Mouse (Mus musculus): ENCODE measurements around the gene Vsig2. TPM values are rescaled to one million over a fixed set of nuclear protein-coding genes. Genes with fewer than 3 reads are reported as not detected.

The Vsig2 gene
- polyA plus RNA-seq, 1 experiment from 2014 or later = 6.1 TPM

DNA sequence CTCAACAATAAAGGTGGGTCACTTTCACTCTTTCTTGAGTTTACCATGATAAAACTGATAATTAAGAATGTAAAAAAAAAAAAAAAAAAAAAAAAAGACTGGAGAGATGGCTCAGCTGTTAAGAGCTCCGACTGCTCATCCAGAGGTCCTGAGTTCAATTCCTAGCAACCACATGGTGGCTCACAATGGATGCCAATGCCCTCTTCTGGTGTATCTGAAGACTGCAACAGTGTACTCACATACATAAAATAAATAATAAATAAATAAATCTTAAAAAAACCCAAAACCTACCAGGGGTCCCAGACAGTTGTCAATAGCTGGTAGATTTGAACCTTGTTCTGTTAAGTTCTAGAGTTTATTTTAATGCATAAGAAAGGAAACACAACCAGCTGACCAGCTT is 7.8 kb downstream of the Vsig2 start:
- H3K9ac ChIP-seq (ENCODE audit: low read depth, low read length) = no peak overlapping the region
- H3K36me3 ChIP-seq (ENCODE audit: control insufficient read depth, insufficient read depth) = no peaks in the 10 kb centered on the region
- H3K27ac ChIP-seq (ENCODE audit: low read depth, low read length) = no peak overlapping the region
- WGBS = 91% methylated on average over 1 of the region's 1 CpGs
- ATAC-seq = no peak
- no peaks in the 10 kb centered on the region for H3K9me3 ChIP-seq (ENCODE audit: control insufficient read depth)
- peak; percentile 37 for TF ChIP-seq CTCF (IDR thresholded peaks at IDR 0.05; ENCODE audit: low read depth)
- no peak overlapping the region for H3K4me2 ChIP-seq (replicated peaks; ENCODE audit: low read depth)
- 0 out of 2 replicates have a peak, but pooled peaks cover 4% of the 10 kb centered on the region for H3K4me1 ChIP-seq (replicated peaks; ENCODE audit: control insufficient read depth, insufficient read depth, low read length)
- peaks cover 29% of the 10 kb centered on the region for H3K27me3 ChIP-seq (replicated peaks; ENCODE audit: control insufficient read depth, insufficient read depth, low read length)
- no peak overlapping the region for H3K4me3 ChIP-seq (ENCODE audit: low read depth, low read length)

DNA sequence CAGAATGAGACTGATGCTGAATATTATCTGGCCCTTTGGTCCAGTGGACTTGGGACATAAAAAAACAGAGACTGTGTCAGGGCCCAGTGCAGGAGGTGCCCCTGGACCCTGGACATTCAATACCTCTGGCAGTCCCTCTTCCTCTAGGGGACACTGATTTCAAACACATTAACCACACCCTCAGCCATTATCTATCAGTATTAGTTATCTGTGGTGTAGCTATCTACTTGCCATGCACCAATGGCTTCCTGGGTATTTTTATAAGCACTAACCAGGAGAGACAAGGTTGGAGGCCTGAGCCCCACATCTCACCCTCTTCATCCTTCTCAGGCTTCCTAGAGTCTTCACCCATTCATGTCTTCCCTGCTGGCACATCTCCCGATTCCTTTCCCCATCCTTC is 11.4 kb downstream of the Vsig2 start:
- no peak for TF ChIP-seq CTCF (IDR thresholded peaks at IDR 0.05; ENCODE audit: low read depth)
- ATAC-seq = no peak
- H3K4me3 ChIP-seq (ENCODE audit: low read depth, low read length) = no peak overlapping the region
- no peak overlapping the region for H3K9ac ChIP-seq (ENCODE audit: low read depth, low read length)
- WGBS = 58% methylated on average over 1 of the region's 1 CpGs
- no peaks in the 10 kb centered on the region for H3K9me3 ChIP-seq (ENCODE audit: control insufficient read depth)
- no peak overlapping the region for H3K4me2 ChIP-seq (replicated peaks; ENCODE audit: low read depth)
- no peak overlapping the region for H3K27ac ChIP-seq (ENCODE audit: low read depth, low read length)
- H3K27me3 ChIP-seq (replicated peaks; ENCODE audit: control insufficient read depth, insufficient read depth, low read length) = peaks cover 41% of the 10 kb centered on the region
- H3K36me3 ChIP-seq (ENCODE audit: control insufficient read depth, insufficient read depth) = no peaks in the 10 kb centered on the region
- H3K4me1 ChIP-seq (replicated peaks; ENCODE audit: control insufficient read depth, insufficient read depth, low read length) = 0 out of 2 replicates have a peak, but pooled peaks cover 4% of the 10 kb centered on the region

DNA sequence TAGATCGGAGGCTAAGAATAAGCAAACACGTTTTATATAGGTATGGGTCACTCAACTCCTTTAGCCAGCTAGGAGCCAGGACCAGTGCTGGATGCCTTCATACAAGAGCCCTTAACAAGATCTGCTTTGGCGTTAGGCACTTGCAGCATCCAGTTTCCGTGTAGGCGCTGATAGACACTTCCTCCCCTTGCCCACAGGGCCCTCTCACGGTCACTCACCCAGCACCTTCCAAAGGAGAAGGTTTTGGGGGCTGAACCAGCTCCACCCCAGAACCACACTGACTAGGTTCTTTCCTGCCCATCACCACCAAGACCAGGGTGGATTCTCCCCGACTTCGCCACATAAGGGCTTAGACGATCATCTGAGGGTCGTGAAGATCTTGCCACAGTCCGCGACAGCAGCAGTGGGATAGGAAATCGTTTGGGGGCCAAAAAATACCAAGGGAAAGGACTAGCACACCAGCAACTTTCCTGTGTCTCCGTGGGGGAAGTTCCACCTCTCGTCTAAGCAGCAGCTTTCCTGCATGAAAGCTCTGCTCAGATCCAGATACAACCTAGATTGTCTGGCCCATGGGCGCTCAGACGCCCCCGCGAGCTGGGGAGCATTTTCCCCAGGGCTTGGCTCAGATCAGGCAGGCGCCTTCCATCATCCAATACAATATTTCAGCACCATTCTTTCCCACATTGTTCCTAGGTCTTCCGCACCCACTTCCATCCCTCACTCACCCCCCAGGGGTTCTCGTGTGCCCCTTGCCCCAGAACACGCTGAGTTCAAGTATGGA is 12.9 kb downstream of the Vsig2 start:
- Histone ChIP-seq H3K36me3 (ENCODE audit: control insufficient read depth, insufficient read depth) (no peaks in the 10 kb centered on the region), H3K4me3 (ENCODE audit: low read depth, low read length) (peak overlapping the region; percentile 34), H3K9ac (ENCODE audit: low read depth, low read length) (no peak overlapping the region), H3K4me2 (replicated peaks; ENCODE audit: low read depth) (peak overlapping the region; percentile 65), H3K4me1 (replicated peaks; ENCODE audit: control insufficient read depth, insufficient read depth, low read length) (0 out of 2 replicates have a peak, but pooled peaks cover 4% of the 10 kb centered on the region), H3K27me3 (replicated peaks; ENCODE audit: control insufficient read depth, insufficient read depth, low read length) (peaks cover 28% of the 10 kb centered on the region), H3K27ac (ENCODE audit: low read depth, low read length) (no peak overlapping the region), H3K9me3 (ENCODE audit: control insufficient read depth) (no peaks in the 10 kb centered on the region)
- 3% methylated on average over 23 of the region's 23 CpGs for WGBS
- no peak for TF ChIP-seq CTCF (IDR thresholded peaks at IDR 0.05; ENCODE audit: low read depth)
- ATAC-seq = 0 out of 2 replicates have a peak, but pooled peaks have one; percentile 28

DNA sequence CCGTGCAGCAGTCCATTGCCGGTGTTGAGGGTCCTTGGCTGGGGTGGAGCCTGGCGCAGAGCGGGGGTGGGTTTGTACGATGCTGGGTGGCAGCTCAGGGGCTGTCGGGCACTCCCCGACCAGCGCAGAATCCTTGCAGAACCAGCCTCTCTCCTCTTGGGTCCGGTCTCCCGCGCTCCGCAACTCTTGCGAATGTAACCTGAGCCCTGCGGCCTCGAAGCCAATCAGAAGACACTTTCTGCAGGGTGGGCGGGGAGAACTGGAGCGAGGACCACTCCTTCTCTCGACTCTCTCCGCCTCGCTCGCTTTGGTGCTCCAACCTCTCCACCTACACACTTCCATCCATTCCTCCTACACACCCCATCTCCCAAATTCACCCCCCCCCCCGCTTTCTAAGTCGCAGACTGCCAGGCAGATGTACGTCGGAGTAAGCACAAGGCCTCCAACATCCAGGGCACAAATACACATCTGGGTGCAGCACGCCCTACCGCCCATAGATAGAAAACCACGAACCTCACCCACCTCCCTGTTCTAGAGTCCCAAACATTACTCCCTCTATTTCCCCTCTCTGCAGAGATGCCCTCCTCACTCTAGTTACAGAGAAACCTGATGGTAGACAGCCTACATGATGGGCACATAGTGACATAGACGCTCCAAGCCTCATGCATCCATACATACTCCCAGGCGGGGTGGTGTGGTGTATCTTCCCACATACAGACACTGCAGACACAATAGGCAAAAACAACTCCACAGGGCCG is 13.7 kb downstream of the Vsig2 start, which contains the start of gene Nrgn:
Gene Nrgn, minus strand, starts transcription at position 369 of the 758 bp plus-strand sequence.
- WGBS = 4% methylated on average over 31 of the region's 31 CpGs
- Histone ChIP-seq H3K9me3 (ENCODE audit: control insufficient read depth) (no peaks in the 10 kb centered on the region), H3K4me2 (replicated peaks; ENCODE audit: low read depth) (peak within 1 kb of the TSS; percentile 65), H3K4me3 (ENCODE audit: low read depth, low read length) (peak within 1 kb of the TSS; percentile 34), H3K4me1 (replicated peaks; ENCODE audit: control insufficient read depth, insufficient read depth, low read length) (0 out of 2 replicates have a peak, but pooled peaks cover 4% of the 10 kb centered on the region), H3K36me3 (ENCODE audit: control insufficient read depth, insufficient read depth) (no peaks in the 10 kb centered on the region), H3K9ac (ENCODE audit: low read depth, low read length) (no peak within 1 kb of the TSS), H3K27me3 (replicated peaks; ENCODE audit: control insufficient read depth, insufficient read depth, low read length) (peaks cover 28% of the 10 kb centered on the region), H3K27ac (ENCODE audit: low read depth, low read length) (no peak within 1 kb of the TSS)
- TF ChIP-seq CTCF (IDR thresholded peaks at IDR 0.05; ENCODE audit: low read depth) = no peak
- ATAC-seq = peak; percentile 87

DNA sequence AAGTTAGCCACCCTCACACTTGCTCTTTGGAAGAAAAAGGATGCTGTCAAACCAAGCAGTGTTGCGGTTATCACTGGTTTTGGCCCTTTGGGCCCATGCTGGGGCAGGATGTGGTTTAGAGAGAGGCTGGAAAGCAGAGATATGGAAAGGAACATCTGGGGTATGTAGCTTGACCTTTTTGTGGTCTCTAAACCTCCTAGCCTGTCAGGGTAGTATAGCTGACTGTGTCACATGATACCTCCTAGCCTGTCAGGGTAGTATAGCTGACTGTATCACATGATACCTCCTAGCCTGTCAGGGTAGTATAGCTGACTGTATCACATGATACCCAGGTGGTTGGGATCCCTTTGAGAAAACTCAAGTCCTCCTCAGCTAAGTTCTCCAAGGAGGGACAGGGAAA is 15.2 kb downstream of the Vsig2 start:
- no peak for ATAC-seq
- Histone ChIP-seq H3K9me3 (ENCODE audit: control insufficient read depth) (no peaks in the 10 kb centered on the region), H3K4me2 (replicated peaks; ENCODE audit: low read depth) (no peak overlapping the region), H3K27me3 (replicated peaks; ENCODE audit: control insufficient read depth, insufficient read depth, low read length) (peaks cover 28% of the 10 kb centered on the region), H3K27ac (ENCODE audit: low read depth, low read length) (no peak overlapping the region), H3K4me3 (ENCODE audit: low read depth, low read length) (no peak overlapping the region), H3K4me1 (replicated peaks; ENCODE audit: control insufficient read depth, insufficient read depth, low read length) (0 out of 2 replicates have a peak, but pooled peaks cover 4% of the 10 kb centered on the region), H3K9ac (ENCODE audit: low read depth, low read length) (no peak overlapping the region), H3K36me3 (ENCODE audit: control insufficient read depth, insufficient read depth) (no peaks in the 10 kb centered on the region)
- no peak for TF ChIP-seq CTCF (IDR thresholded peaks at IDR 0.05; ENCODE audit: low read depth)
- 92% methylated on average over 1 of the region's 1 CpGs for WGBS
